Mouse (Mus musculus) urinary bladder, postnatal 25 days (tissue): ENCODE results near the gene Crbn.

Experiments
- DNase-seq: peaks from one replicate; pipeline ENCODE4 v3.0.0; 2022; ENCODE audit warnings: low spot score

The Crbn gene

GRCm38 (mm10) chr6:106761486-106761885 lies 38.4 kb downstream of the Crbn start:
- no peak for DNase-seq

- no peak for DNase-seq
Observed at GRCm38 (mm10) chr6:106760473-106761218, 39.2 kb downstream of the Crbn start.

- DNase-seq = no peak
Observed at GRCm38 (mm10) chr6:106758299-106758698, 41.6 kb downstream of the Crbn start.

- no peak for DNase-seq
Observed at GRCm38 (mm10) chr6:106750291-106750690, 49.6 kb downstream of the Crbn start.

- no peak for DNase-seq
Observed at GRCm38 (mm10) chr6:106748887-106749388, 50.9 kb downstream of the Crbn start, which contains the start of gene Il5ra. Il5ra (minus strand) TSS chr6:106749037.

- no peak for DNase-seq
Observed at GRCm38 (mm10) chr6:106747804-106748203, 52.1 kb downstream of the Crbn start.

- no peak for DNase-seq
Observed at GRCm38 (mm10) chr6:106747251-106747650, 52.6 kb downstream of the Crbn start.

GRCm38 (mm10) chr6:106745673-106746394 lies 54.0 kb downstream of the Crbn start:
- DNase-seq = no peak

- DNase-seq = no peak
Observed at GRCm38 (mm10) chr6:106743556-106744233, 56.2 kb downstream of the Crbn start.

- no peak for DNase-seq
Observed at GRCm38 (mm10) chr6:106740244-106740825, 59.5 kb downstream of the Crbn start.

GRCm38 (mm10) chr6:106738229-106738628 lies 61.6 kb downstream of the Crbn start:
- no peak for DNase-seq

GRCm38 (mm10) chr6:106732563-106732962 lies 67.3 kb downstream of the Crbn start:
- no peak for DNase-seq
